Mouse (Mus musculus) kidney, embryonic 15.5 days (tissue): ENCODE measurements around the gene Dlgap5. TPM values are rescaled to one million over a fixed set of nuclear protein-coding genes. Genes with fewer than 3 reads are reported as not detected.

Experiments
- ATAC-seq: fragments of 200-750 bp; cut with Nextera tagmentation; replicated peaks from 2 replicates; pipeline ENCODE4 v1.8.0; 2017; ENCODE audit warnings: moderate TSS enrichment; ENCODE audit not compliant: low FRiP score
- H3K27ac ChIP-seq: fragments of 300-500 bp; sonication (generic); 2 replicates; pipeline ENCODE4 v1.5.1; 2015; ENCODE audit warnings: mild to moderate bottlenecking, inconsistent platforms
- H3K27me3 ChIP-seq: fragments of 300-500 bp; sonication (generic); 2 replicates; pipeline ENCODE4 v1.6.1; 2015; ENCODE audit warnings: inconsistent platforms
- H3K36me3 ChIP-seq: fragments of 300-500 bp; sonication (generic); 2 replicates; pipeline ENCODE4 v1.6.1; 2015; ENCODE audit warnings: inconsistent platforms
- H3K4me1 ChIP-seq: fragments of 300-500 bp; sonication (generic); 2 replicates; pipeline ENCODE4 v1.6.1; 2015; ENCODE audit warnings: inconsistent platforms
- H3K4me2 ChIP-seq: fragments of 300-500 bp; sonication (generic); 2 replicates; pipeline ENCODE4 v1.6.1; 2015; ENCODE audit warnings: moderate library complexity, mild to moderate bottlenecking, inconsistent platforms
- H3K4me3 ChIP-seq: fragments of 300-500 bp; sonication (generic); replicated peaks from 2 replicates; pipeline ENCODE4 v1.5.1; 2015; ENCODE audit warnings: mild to moderate bottlenecking, inconsistent platforms
- H3K9ac ChIP-seq: fragments of 300-500 bp; sonication (generic); 2 replicates; pipeline ENCODE4 v1.6.1; 2015; ENCODE audit warnings: mild to moderate bottlenecking, inconsistent platforms
- H3K9me3 ChIP-seq: fragments of 300-500 bp; sonication (generic); replicated peaks from 2 replicates; pipeline ENCODE4 v1.6.1; 2016; ENCODE audit warnings: inconsistent platforms
- WGBS: fragments of 180-500 bp; shearing (Covaris S2); methylation state at CpG from one replicate; pipeline ENCODE4 v1.1.7; 2015; ENCODE audit warnings: mixed read lengths; 5-methylcytosine and 5-hydroxymethylcytosine counted together
- polyA plus RNA-seq: library from polyadenylated mRNA; unstranded; fragments of >200 nt; fragmentation: Nextera tagmentation; extraction: Ambion mirVana; gene quantifications from 2 replicates; pipeline ENCODE4 v1.2.1, GENCODE M21; 2015

Gene Dlgap5
- polyA plus RNA-seq, 1 experiment from 2014 or later: 53.9 TPM

- H3K27me3 ChIP-seq: no peaks in the 10 kb centered on the region
- peaks cover 15% of the 10 kb centered on the region for H3K4me1 ChIP-seq
- H3K9ac ChIP-seq: no peak overlapping the region
- peak overlapping the region; percentile 27; the same call in 1 of the 2 replicates for H3K27ac ChIP-seq
- peak; percentile 50; the same call in 1 of the 2 replicates for ATAC-seq
- peak overlapping the region; percentile 53 for H3K4me2 ChIP-seq
- H3K9me3 ChIP-seq: no peaks in the 10 kb centered on the region
- 32% methylated on average over 21 of the region's 21 CpGs for WGBS
- no peaks in the 10 kb centered on the region for H3K36me3 ChIP-seq
- peak overlapping the region; percentile 3; the same call in 1 of the 2 replicates for H3K4me3 ChIP-seq
Measured at GRCm38 (mm10) chr14:47364742-47365449, 53.3 kb downstream of the Dlgap5 start.

- Histone ChIP-seq H3K27ac (no peak overlapping the region), H3K4me3 (no peak overlapping the region), H3K9me3 (no peaks in the 10 kb centered on the region), H3K4me1 (peaks cover 10% of the 10 kb centered on the region), H3K36me3 (no peaks in the 10 kb centered on the region), H3K4me2 (no peak overlapping the region), H3K27me3 (no peaks in the 10 kb centered on the region), H3K9ac (no peak overlapping the region)
- WGBS: 83% methylated on average over 9 of the region's 9 CpGs
- no peak for ATAC-seq
Measured at GRCm38 (mm10) chr14:47361899-47362298, 56.3 kb downstream of the Dlgap5 start.

- Histone ChIP-seq H3K9me3 (no peaks in the 10 kb centered on the region), H3K36me3 (no peaks in the 10 kb centered on the region), H3K27ac (no peak overlapping the region), H3K27me3 (no peaks in the 10 kb centered on the region), H3K4me3 (no peak overlapping the region), H3K4me2 (no peak overlapping the region), H3K4me1 (peaks cover 10% of the 10 kb centered on the region), H3K9ac (no peak overlapping the region)
- 91% methylated on average over 2 of the region's 2 CpGs for WGBS
- no peak for ATAC-seq
Measured at GRCm38 (mm10) chr14:47361418-47361817, 56.8 kb downstream of the Dlgap5 start.

GRCm38 (mm10) chr14:47359610-47360009, 58.6 kb downstream of the Dlgap5 start:
- Histone ChIP-seq H3K4me1 (0 out of 2 replicates have a peak, but pooled peaks cover under 1% of the 10 kb centered on the region), H3K27me3 (no peaks in the 10 kb centered on the region), H3K4me3 (no peak overlapping the region), H3K27ac (no peak overlapping the region), H3K4me2 (no peak overlapping the region), H3K9me3 (no peaks in the 10 kb centered on the region), H3K36me3 (no peaks in the 10 kb centered on the region), H3K9ac (no peak overlapping the region)
- 65% methylated on average over 3 of the region's 3 CpGs for WGBS
- no peak for ATAC-seq

- no peak overlapping the region for H3K4me2 ChIP-seq
- no peaks in the 10 kb centered on the region for H3K27me3 ChIP-seq
- no peak overlapping the region for H3K9ac ChIP-seq
- H3K9me3 ChIP-seq: no peaks in the 10 kb centered on the region
- 83% methylated on average over 3 of the region's 3 CpGs for WGBS
- no peaks in the 10 kb centered on the region for H3K36me3 ChIP-seq
- no peak overlapping the region for H3K27ac ChIP-seq
- ATAC-seq: no peak
- H3K4me1 ChIP-seq: no peaks in the 10 kb centered on the region
- H3K4me3 ChIP-seq: no peak overlapping the region
Measured at GRCm38 (mm10) chr14:47356622-47357021, 61.6 kb downstream of the Dlgap5 start.

- H3K27ac ChIP-seq: no peak overlapping the region
- no peaks in the 10 kb centered on the region for H3K27me3 ChIP-seq
- no peaks in the 10 kb centered on the region for H3K36me3 ChIP-seq
- H3K4me2 ChIP-seq: no peak overlapping the region
- no peaks in the 10 kb centered on the region for H3K4me1 ChIP-seq
- no peak overlapping the region for H3K4me3 ChIP-seq
- H3K9me3 ChIP-seq: no peaks in the 10 kb centered on the region
- no peak for ATAC-seq
- H3K9ac ChIP-seq: no peak overlapping the region
- 66% methylated on average over 5 of the region's 5 CpGs for WGBS
Measured at GRCm38 (mm10) chr14:47354948-47355347, 63.3 kb downstream of the Dlgap5 start.

GRCm38 (mm10) chr14:47354111-47354577, 64.1 kb downstream of the Dlgap5 start:
- no peak for ATAC-seq
- Histone ChIP-seq H3K4me3 (no peak overlapping the region), H3K27me3 (no peaks in the 10 kb centered on the region), H3K9ac (no peak overlapping the region), H3K9me3 (no peaks in the 10 kb centered on the region), H3K36me3 (no peaks in the 10 kb centered on the region), H3K4me1 (no peaks in the 10 kb centered on the region), H3K27ac (no peak overlapping the region), H3K4me2 (no peak overlapping the region)
- WGBS: 74% methylated on average over 8 of the region's 8 CpGs

GRCm38 (mm10) chr14:47353240-47353639, 65.0 kb downstream of the Dlgap5 start:
- 72% methylated on average over 4 of the region's 4 CpGs for WGBS

GRCm38 (mm10) chr14:47352272-47352671, 65.9 kb downstream of the Dlgap5 start:
- no peaks in the 10 kb centered on the region for H3K27me3 ChIP-seq
- no peak overlapping the region for H3K4me2 ChIP-seq
- no peaks in the 10 kb centered on the region for H3K36me3 ChIP-seq
- no peaks in the 10 kb centered on the region for H3K9me3 ChIP-seq
- H3K4me1 ChIP-seq: no peaks in the 10 kb centered on the region
- no peak overlapping the region for H3K9ac ChIP-seq
- H3K4me3 ChIP-seq: no peak overlapping the region
- 87% methylated on average over 10 of the region's 10 CpGs for WGBS
- no peak for ATAC-seq
- no peak overlapping the region for H3K27ac ChIP-seq

More at GRCm38 (mm10) chr14:47353240-47353639, 65.0 kb downstream of the Dlgap5 start:
- Histone ChIP-seq H3K36me3 (no peaks in the 10 kb centered on the region), H3K4me2 (no peak overlapping the region), H3K4me1 (no peaks in the 10 kb centered on the region), H3K27me3 (no peaks in the 10 kb centered on the region), H3K4me3 (no peak overlapping the region), H3K27ac (no peak overlapping the region), H3K9ac (no peak overlapping the region), H3K9me3 (no peaks in the 10 kb centered on the region)
- no peak for ATAC-seq

- no peaks in the 10 kb centered on the region for H3K9me3 ChIP-seq
Measured at GRCm38 (mm10) chr14:47350974-47351373, 67.2 kb downstream of the Dlgap5 start.

GRCm38 (mm10) chr14:47346715-47347114, 71.5 kb downstream of the Dlgap5 start:
- Histone ChIP-seq H3K4me1 (no peaks in the 10 kb centered on the region), H3K4me2 (no peak overlapping the region), H3K9ac (no peak overlapping the region), H3K27ac (no peak overlapping the region), H3K4me3 (no peak overlapping the region), H3K9me3 (no peaks in the 10 kb centered on the region), H3K36me3 (no peaks in the 10 kb centered on the region), H3K27me3 (no peaks in the 10 kb centered on the region)
- ATAC-seq: no peak
- 100% methylated on average over 1 of the region's 1 CpGs for WGBS

More at GRCm38 (mm10) chr14:47350974-47351373, 67.2 kb downstream of the Dlgap5 start:
- Histone ChIP-seq H3K4me1 (no peaks in the 10 kb centered on the region), H3K27me3 (no peaks in the 10 kb centered on the region), H3K4me2 (no peak overlapping the region), H3K27ac (no peak overlapping the region), H3K36me3 (no peaks in the 10 kb centered on the region), H3K9ac (no peak overlapping the region), H3K4me3 (no peak overlapping the region)
- no peak for ATAC-seq
- 86% methylated on average over 2 of the region's 2 CpGs for WGBS

GRCm38 (mm10) chr14:47341811-47342291, 76.4 kb downstream of the Dlgap5 start:
- no peaks in the 10 kb centered on the region for H3K4me1 ChIP-seq
- H3K9ac ChIP-seq: no peak overlapping the region
- 84% methylated on average over 4 of the region's 4 CpGs for WGBS
- no peaks in the 10 kb centered on the region for H3K9me3 ChIP-seq
- no peak overlapping the region for H3K4me2 ChIP-seq
- no peak overlapping the region for H3K4me3 ChIP-seq
- H3K36me3 ChIP-seq: no peaks in the 10 kb centered on the region
- ATAC-seq: no peak
- H3K27ac ChIP-seq: no peak overlapping the region
- no peaks in the 10 kb centered on the region for H3K27me3 ChIP-seq
